Mouse (Mus musculus): ENCODE measurements around the gene Ccdc69. TPM values are rescaled to one million over a fixed set of nuclear protein-coding genes. Genes with fewer than 3 reads are reported as not detected.
A peak's percentile ranks its signal among the peaks of the same experiment; 100 is the strongest.

Ccdc69 gene
- 1.6 and 2.0 TPM in 2 replicates for polyA plus RNA-seq (2012; rRNA removed)

GRCm38 (mm10) chr11:55077331-55078231 lies at the start of gene Ccdc69:
Ccdc69 (minus strand) TSS chr11:55078131.
- peak; percentile 67 for DNase-seq
- Histone ChIP-seq H3K4me1 (ENCODE audit: control insufficient read depth, insufficient read depth, low read length) (peaks cover 2% of the 10 kb centered on the region; the same call in 1 of the 2 replicates), H3K27me3 (replicated peaks; ENCODE audit: control insufficient read depth, insufficient read depth, low read length) (no peaks in the 10 kb centered on the region), H3K4me3 (ENCODE audit: insufficient read depth, low read depth, low read length) (peak within 1 kb of the TSS; percentile 50), H3K27ac (ENCODE audit: insufficient read depth, low read depth, low read length) (peak within 1 kb of the TSS; percentile 7; the same call in 1 of the 2 replicates), H3K36me3 (ENCODE audit: control insufficient read depth, insufficient read depth, low read length) (no peaks in the 10 kb centered on the region)
- TF ChIP-seq POLR2A (IDR thresholded peaks at IDR 0.05; ENCODE audit: low read depth, low read length): no peak
- no peak for TF ChIP-seq CTCF (conservative IDR thresholded peaks at IDR 0.05; ENCODE audit: insufficient read depth, insufficient read length, low read depth, low read length)
- WGBS: 1% methylated on average over 50 of the region's 50 CpGs

- H3K4me3 ChIP-seq (ENCODE audit: insufficient read depth, low read depth, low read length): no peak overlapping the region
- TF ChIP-seq POLR2A (IDR thresholded peaks at IDR 0.05; ENCODE audit: low read depth, low read length): no peak
- TF ChIP-seq CTCF (conservative IDR thresholded peaks at IDR 0.05; ENCODE audit: insufficient read depth, insufficient read length, low read depth, low read length): no peak
- no peak for DNase-seq
- H3K27me3 ChIP-seq (replicated peaks; ENCODE audit: control insufficient read depth, insufficient read depth, low read length): no peaks in the 10 kb centered on the region
- H3K4me1 ChIP-seq (ENCODE audit: control insufficient read depth, insufficient read depth, low read length): no peaks in the 10 kb centered on the region
- H3K27ac ChIP-seq (ENCODE audit: insufficient read depth, low read depth, low read length): no peak overlapping the region
- H3K36me3 ChIP-seq (ENCODE audit: control insufficient read depth, insufficient read depth, low read length): no peaks in the 10 kb centered on the region
- WGBS: 53% methylated on average over 3 of the region's 3 CpGs
These were observed 48.7 kb upstream of the Ccdc69 start for GRCm38 (mm10) chr11:55126663-55127062.

GRCm38 (mm10) chr11:55121430-55121829 lies 43.5 kb upstream of the Ccdc69 start:
- no peaks in the 10 kb centered on the region for H3K36me3 ChIP-seq (ENCODE audit: control insufficient read depth, insufficient read depth, low read length)
- 93% methylated on average over 1 of the region's 1 CpGs for WGBS
- no peaks in the 10 kb centered on the region for H3K27me3 ChIP-seq (replicated peaks; ENCODE audit: control insufficient read depth, insufficient read depth, low read length)
- no peak for TF ChIP-seq POLR2A (IDR thresholded peaks at IDR 0.05; ENCODE audit: low read depth, low read length)
- TF ChIP-seq CTCF (conservative IDR thresholded peaks at IDR 0.05; ENCODE audit: insufficient read depth, insufficient read length, low read depth, low read length): no peak
- DNase-seq: no peak
- H3K4me3 ChIP-seq (ENCODE audit: insufficient read depth, low read depth, low read length): no peak overlapping the region
- H3K27ac ChIP-seq (ENCODE audit: insufficient read depth, low read depth, low read length): no peak overlapping the region
- H3K4me1 ChIP-seq (ENCODE audit: control insufficient read depth, insufficient read depth, low read length): no peaks in the 10 kb centered on the region

- no peak overlapping the region for H3K4me3 ChIP-seq (ENCODE audit: insufficient read depth, low read depth, low read length)
- TF ChIP-seq POLR2A (IDR thresholded peaks at IDR 0.05; ENCODE audit: low read depth, low read length) (no peak), CTCF (conservative IDR thresholded peaks at IDR 0.05; ENCODE audit: insufficient read depth, insufficient read length, low read depth, low read length) (no peak)
These were observed 42.9 kb upstream of the Ccdc69 start for GRCm38 (mm10) chr11:55120821-55121271.

GRCm38 (mm10) chr11:55120279-55120678 lies 42.3 kb upstream of the Ccdc69 start:
- no peak for TF ChIP-seq POLR2A (IDR thresholded peaks at IDR 0.05; ENCODE audit: low read depth, low read length)
- Histone ChIP-seq H3K27me3 (replicated peaks; ENCODE audit: control insufficient read depth, insufficient read depth, low read length) (no peaks in the 10 kb centered on the region), H3K4me1 (ENCODE audit: control insufficient read depth, insufficient read depth, low read length) (no peaks in the 10 kb centered on the region), H3K4me3 (ENCODE audit: insufficient read depth, low read depth, low read length) (no peak overlapping the region), H3K27ac (ENCODE audit: insufficient read depth, low read depth, low read length) (no peak overlapping the region), H3K36me3 (ENCODE audit: control insufficient read depth, insufficient read depth, low read length) (no peaks in the 10 kb centered on the region)
- no peak for DNase-seq

More at GRCm38 (mm10) chr11:55120821-55121271, 42.9 kb upstream of the Ccdc69 start:
- Histone ChIP-seq H3K27ac (ENCODE audit: insufficient read depth, low read depth, low read length) (no peak overlapping the region), H3K27me3 (replicated peaks; ENCODE audit: control insufficient read depth, insufficient read depth, low read length) (no peaks in the 10 kb centered on the region), H3K4me1 (ENCODE audit: control insufficient read depth, insufficient read depth, low read length) (no peaks in the 10 kb centered on the region), H3K36me3 (ENCODE audit: control insufficient read depth, insufficient read depth, low read length) (no peaks in the 10 kb centered on the region)
- DNase-seq: no peak
- 64% methylated on average over 8 of the region's 8 CpGs for WGBS

- Histone ChIP-seq H3K36me3 (ENCODE audit: control insufficient read depth, insufficient read depth, low read length) (no peaks in the 10 kb centered on the region), H3K27me3 (replicated peaks; ENCODE audit: control insufficient read depth, insufficient read depth, low read length) (no peaks in the 10 kb centered on the region), H3K4me1 (ENCODE audit: control insufficient read depth, insufficient read depth, low read length) (no peaks in the 10 kb centered on the region), H3K4me3 (ENCODE audit: insufficient read depth, low read depth, low read length) (no peak overlapping the region), H3K27ac (ENCODE audit: insufficient read depth, low read depth, low read length) (no peak overlapping the region)
- WGBS: 85% methylated on average over 2 of the region's 2 CpGs
- TF ChIP-seq POLR2A (IDR thresholded peaks at IDR 0.05; ENCODE audit: low read depth, low read length) (no peak), CTCF (conservative IDR thresholded peaks at IDR 0.05; ENCODE audit: insufficient read depth, insufficient read length, low read depth, low read length) (no peak)
- DNase-seq: no peak
These were observed 39.1 kb upstream of the Ccdc69 start for GRCm38 (mm10) chr11:55117031-55117430.

GRCm38 (mm10) chr11:55116004-55116403 lies 38.1 kb upstream of the Ccdc69 start:
- Histone ChIP-seq H3K4me3 (ENCODE audit: insufficient read depth, low read depth, low read length) (no peak overlapping the region), H3K36me3 (ENCODE audit: control insufficient read depth, insufficient read depth, low read length) (no peaks in the 10 kb centered on the region), H3K4me1 (ENCODE audit: control insufficient read depth, insufficient read depth, low read length) (no peaks in the 10 kb centered on the region), H3K27ac (ENCODE audit: insufficient read depth, low read depth, low read length) (no peak overlapping the region), H3K27me3 (replicated peaks; ENCODE audit: control insufficient read depth, insufficient read depth, low read length) (no peaks in the 10 kb centered on the region)
- TF ChIP-seq POLR2A (IDR thresholded peaks at IDR 0.05; ENCODE audit: low read depth, low read length) (no peak), CTCF (conservative IDR thresholded peaks at IDR 0.05; ENCODE audit: insufficient read depth, insufficient read length, low read depth, low read length) (no peak)
- DNase-seq: no peak
- WGBS: 85% methylated on average over 3 of the region's 3 CpGs

All from kidney, adult 2 months (tissue).